Mouse (Mus musculus): ENCODE results near the gene Il4i1.
"Not testable (repeated sequence)": the region's sequence is repeated elsewhere in the genome, so short reads cannot be mapped to it uniquely, and the experiment has no call there.

The Il4i1 gene

GRCm38 (mm10) chr7:44863210-44863609, 47.0 kb downstream of the Il4i1 start:
- no peak for DNase-seq (ENCODE audit: low spot score in 2 of 2)

GRCm38 (mm10) chr7:44863982-44864494, 47.9 kb downstream of the Il4i1 start:
- no peak for DNase-seq (ENCODE audit: low spot score in 2 of 2)

GRCm38 (mm10) chr7:44864595-44865542, 48.7 kb downstream of the Il4i1 start:
- DNase-seq (ENCODE audit: low spot score in 2 of 2), result no peak

- no peak for DNase-seq (ENCODE audit: low spot score in 2 of 2)
Measured at GRCm38 (mm10) chr7:44866276-44867009, 50.3 kb downstream of the Il4i1 start.

- DNase-seq (ENCODE audit: low spot score in 2 of 2), result no peak
Measured at GRCm38 (mm10) chr7:44867010-44867702, 51.0 kb downstream of the Il4i1 start.

- no peak for DNase-seq (ENCODE audit: low spot score in 2 of 2)
Measured at GRCm38 (mm10) chr7:44867802-44868201, 51.6 kb downstream of the Il4i1 start.

- DNase-seq (ENCODE audit: low spot score in 2 of 2), result no peak
Measured at GRCm38 (mm10) chr7:44868465-44868864, 52.3 kb downstream of the Il4i1 start.

- no peak for DNase-seq (ENCODE audit: low spot score in 2 of 2)
Measured at GRCm38 (mm10) chr7:44868919-44869696, 52.9 kb downstream of the Il4i1 start.

GRCm38 (mm10) chr7:44869697-44870528, 53.7 kb downstream of the Il4i1 start, which contains the start of gene Ptov1:
Ptov1 (minus strand) TSS chr7:44869788.
- DNase-seq (ENCODE audit: low spot score in 2 of 2), result peak; percentile 36 to 60

- DNase-seq (ENCODE audit: low spot score in 2 of 2), result no peak
Measured at GRCm38 (mm10) chr7:44870614-44871013, 54.4 kb downstream of the Il4i1 start.

- DNase-seq (ENCODE audit: low spot score in 2 of 2), result no peak
Measured at GRCm38 (mm10) chr7:44871181-44871580, 55.0 kb downstream of the Il4i1 start.

GRCm38 (mm10) chr7:44871774-44872173, 55.6 kb downstream of the Il4i1 start:
- DNase-seq (ENCODE audit: low spot score in 2 of 2), result not testable (repeated sequence)

- DNase-seq (ENCODE audit: low spot score in 2 of 2), result no peak
Measured at GRCm38 (mm10) chr7:44877833-44878232, 61.6 kb downstream of the Il4i1 start.

- no peak for DNase-seq (ENCODE audit: low spot score in 2 of 2)
Measured at GRCm38 (mm10) chr7:44883036-44883435, 66.8 kb downstream of the Il4i1 start.

GRCm38 (mm10) chr7:44884637-44885036, 68.5 kb downstream of the Il4i1 start:
- DNase-seq (ENCODE audit: low spot score in 2 of 2), result no peak

- no peak for DNase-seq (ENCODE audit: low spot score in 2 of 2)
Measured at GRCm38 (mm10) chr7:44886964-44887363, 70.8 kb downstream of the Il4i1 start.

- no peak for DNase-seq (ENCODE audit: low spot score in 2 of 2)
Measured at GRCm38 (mm10) chr7:44888256-44889105, 72.3 kb downstream of the Il4i1 start.

- no peak for DNase-seq (ENCODE audit: low spot score in 2 of 2)
Measured at GRCm38 (mm10) chr7:44890180-44890579, 74.0 kb downstream of the Il4i1 start.
